Mouse (Mus musculus) lung, postnatal 36 days (tissue): ENCODE measurements around the gene Cd27.

Experiments
- DNase-seq: peaks from one replicate; pipeline ENCODE4 v3.0.0; 2022; ENCODE audit warnings: mixed read lengths

The Cd27 gene

DNA sequence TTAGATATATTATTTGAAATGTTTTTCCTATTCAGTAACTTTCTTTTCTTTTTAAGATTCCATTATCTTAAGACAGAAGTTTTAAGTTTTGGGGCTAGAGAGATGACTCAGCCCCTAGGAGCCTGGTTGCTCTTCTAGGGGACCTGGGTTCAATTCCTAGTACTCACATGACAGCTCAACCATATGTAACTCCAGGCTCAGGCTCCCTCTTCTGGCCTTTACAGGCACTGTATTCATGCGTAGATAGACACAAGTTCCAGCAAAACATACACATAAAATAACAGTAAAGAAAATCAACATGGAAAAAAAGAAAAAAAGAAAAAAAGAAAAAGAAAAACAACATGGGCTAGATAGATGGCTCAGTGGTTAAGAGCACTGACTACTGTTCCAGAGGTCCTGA, 26.4 kb downstream of the Cd27 start:
- DNase-seq: no peak

DNA sequence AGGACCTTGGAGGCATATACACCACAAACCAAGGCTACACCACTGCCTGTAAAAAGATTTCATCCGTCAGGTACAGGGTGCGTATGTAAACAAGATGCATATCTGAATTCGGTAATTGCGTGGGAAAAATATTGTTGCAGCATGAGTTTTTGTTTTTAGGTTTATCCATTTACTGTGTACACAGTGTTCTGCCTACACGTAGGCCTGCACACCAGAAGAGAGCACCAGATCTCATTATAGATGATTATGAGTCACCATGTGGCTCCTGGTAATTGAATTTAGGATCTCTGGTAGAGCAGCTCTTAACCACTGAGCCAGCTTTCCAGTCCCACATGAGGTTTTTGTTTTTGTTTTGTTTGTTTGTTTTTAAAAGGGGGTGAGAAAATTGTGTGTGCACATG, 39.6 kb downstream of the Cd27 start:
- DNase-seq: no peak

DNA sequence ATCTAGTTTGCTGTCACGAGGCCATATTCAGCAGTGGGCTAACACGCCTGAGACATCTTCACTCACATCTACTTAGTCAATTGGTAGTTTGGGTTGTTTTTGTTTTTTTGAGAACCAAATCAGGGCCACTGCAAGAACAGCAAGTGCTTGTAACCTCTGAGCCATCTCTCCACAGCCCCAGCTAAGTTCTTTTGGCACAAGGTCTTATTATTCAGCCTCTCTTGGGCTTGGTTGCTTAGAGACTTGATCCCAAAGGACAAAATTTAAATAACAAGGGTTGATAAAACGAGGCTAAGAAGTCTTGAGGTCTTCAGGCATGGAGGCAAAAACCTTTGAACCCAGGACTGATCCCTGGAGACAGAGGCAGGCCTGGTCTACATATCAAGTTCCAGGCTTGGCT, 40.5 kb downstream of the Cd27 start:
- DNase-seq: no peak

DNA sequence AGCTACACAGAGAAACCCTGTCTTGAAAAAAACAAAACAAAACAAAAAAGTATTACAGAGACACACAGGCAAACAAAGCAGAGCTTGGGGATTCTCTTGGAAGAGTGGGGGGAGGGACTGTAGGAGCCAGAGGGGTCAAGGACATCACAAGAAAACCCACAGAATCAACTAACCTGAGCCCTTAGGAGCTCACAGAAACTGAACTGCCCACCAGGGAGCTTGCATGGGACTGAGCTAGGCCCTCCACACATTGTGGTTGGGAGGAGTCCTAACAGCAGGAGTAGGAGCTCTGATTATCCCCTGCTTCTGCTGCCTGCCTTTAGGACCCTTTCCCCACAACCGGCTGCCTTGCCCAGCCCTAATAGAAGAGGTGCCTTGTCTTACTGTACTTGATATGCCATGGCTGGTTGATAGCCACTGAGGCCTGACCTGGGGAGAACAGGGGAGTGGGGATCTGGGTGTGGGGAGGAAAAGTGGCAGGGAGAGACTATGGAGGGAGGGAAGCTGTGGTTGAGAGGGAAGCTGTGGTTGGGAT, 41.2 kb downstream of the Cd27 start:
- no peak for DNase-seq

DNA sequence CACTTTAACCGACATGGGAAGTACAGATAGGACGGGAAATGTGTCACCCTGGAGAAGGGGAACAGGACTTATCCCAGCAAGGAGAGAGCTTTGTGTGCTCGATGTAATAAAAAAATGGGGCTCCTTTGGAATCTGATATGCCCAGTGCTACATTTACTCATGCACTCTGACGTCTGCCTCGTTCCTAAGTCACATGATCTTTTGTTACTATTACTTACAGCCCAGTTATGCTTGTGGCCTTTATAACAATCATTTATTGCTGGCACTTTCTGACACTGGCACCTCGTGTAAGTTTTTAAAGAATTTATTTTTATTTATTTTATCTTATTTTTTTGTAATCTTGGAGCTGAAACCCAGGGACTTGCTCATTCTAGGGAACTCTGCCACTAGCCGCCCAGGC, 43.4 kb downstream of the Cd27 start:
- no peak for DNase-seq

DNA sequence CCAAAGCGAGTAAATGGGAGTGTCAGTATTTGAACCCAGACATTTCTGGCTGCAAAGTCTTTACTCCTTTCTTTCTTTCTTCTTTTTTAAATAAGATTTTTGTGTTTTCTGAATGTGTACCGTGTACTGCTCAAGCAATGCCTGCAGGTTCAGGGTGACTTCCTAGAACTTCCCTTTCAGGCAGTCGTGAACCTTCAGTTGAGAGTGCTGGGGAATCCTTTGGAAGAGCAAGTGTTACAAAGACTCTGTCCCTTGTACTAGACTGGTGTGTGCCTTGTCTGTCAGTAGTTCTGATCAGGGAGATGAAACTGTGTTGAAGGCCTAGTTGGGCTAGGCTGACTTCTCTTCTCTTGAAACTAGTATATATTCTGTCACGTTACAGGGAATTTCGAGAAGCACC, 44.0 kb downstream of the Cd27 start:
- no peak for DNase-seq

DNA sequence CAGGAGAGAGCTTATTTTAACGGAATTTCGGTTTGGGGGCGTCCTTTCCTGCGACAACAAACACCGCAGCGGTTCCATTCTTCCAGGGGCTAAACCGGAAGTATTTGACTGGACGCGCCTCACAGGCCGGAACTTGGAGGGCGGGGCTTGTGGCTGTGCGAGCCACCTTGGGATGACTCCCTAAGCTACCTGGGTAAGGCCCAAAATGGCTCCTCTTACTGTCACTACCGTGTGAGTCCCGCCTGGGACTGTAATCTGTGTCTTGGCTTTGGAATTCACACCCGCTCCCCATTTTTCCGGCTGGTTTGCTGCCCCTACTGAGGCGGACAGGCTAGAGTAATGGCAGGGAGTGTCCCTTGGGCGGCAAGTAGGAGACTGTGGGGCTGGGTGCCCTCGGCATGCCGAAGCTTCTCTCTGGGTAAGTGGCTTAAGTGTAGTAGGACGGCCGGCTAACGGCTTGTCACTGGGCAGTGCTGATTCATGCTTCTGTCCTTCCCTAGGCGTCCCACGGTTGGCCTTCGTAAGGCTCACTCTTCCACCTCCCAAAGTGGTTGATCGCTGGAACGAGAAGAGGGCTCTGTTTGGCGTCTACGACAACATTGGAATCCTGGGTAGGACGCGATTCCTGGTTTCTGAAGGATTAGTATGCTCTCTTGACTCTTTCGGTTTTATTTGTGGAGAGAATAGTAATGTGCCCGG, 44.6 kb downstream of the Cd27 start:
- peak; percentile 96 for DNase-seq

DNA sequence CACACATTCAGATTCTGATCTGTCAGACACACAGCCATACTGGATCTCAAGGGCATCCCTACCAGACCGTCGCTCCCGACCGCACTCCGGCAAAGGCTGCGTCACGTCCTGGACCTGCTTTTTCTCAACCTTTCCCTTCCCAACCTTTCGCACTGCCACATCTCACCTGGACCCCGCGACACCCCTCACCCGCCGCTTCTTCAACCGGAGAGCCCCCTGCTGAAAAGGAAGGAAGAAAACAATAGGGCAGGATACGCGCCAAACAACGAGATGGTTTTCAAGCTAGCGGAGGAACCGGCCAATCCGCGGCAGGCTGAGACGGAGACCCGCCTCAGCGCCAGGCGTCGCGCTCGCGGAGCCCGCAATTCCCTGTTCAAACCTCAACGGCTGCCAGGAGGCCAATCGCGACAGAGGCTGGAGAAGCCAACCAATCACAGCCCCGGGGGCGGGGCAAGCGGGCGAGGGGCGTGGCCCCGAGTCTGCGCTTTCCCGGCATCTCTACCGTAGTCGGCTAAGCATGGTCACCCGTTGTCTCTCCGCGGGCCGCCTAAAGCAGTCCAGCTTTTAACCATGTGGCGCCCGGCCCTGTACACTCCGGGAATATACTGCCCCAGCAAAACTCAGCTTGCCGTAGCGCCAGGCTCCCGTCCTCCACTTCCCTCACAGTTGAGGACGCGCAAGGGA, 45.3 kb downstream of the Cd27 start, which contains the start of the genes Ncapd2 and Mrpl51:
TSS of gene Ncapd2 (minus strand) at position 370 of the 684 bp plus-strand sequence.
TSS of gene Mrpl51 (plus strand) at position 470 of the 684 bp plus-strand sequence.
- DNase-seq: peak; percentile 98

DNA sequence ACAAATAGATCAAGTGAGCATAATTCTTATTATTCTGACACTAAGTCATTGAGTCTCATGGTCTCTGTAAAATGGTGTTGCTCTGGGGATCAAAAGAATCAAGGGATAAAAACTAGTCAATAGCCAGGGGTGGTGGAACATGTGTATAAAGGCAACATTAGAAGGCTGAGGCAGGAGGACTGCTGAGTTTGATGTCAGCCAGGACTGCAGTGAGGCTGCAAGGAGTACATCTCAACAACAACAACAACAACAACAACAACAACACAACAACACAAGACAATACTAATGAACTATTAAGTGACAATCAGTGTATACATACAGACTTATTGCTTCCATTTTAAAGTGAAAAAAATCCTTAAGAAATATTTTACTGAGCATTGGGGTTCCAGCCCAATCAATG, 46.0 kb downstream of the Cd27 start:
- DNase-seq: no peak

DNA sequence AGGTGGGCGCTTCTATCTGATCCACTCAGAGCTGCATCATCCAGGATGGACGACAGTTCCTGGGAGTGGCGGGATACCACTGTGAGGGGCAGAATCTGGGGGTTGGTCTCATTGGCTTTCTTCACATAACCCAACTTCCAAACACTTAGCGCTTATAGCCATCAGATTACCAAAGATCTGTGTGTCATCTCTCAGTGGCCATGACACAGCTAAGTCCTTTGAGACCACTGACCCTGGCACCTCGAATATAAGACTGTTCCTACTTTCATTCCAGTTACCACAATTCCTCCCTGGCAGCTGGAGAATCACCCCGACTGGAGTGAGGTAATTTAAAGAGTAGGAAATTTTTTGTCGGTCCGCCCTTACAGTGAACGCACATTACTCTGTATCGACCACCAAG, 50.6 kb downstream of the Cd27 start:
- no peak for DNase-seq
